Mouse (Mus musculus): ENCODE results near the gene Tpst1.

DNA sequence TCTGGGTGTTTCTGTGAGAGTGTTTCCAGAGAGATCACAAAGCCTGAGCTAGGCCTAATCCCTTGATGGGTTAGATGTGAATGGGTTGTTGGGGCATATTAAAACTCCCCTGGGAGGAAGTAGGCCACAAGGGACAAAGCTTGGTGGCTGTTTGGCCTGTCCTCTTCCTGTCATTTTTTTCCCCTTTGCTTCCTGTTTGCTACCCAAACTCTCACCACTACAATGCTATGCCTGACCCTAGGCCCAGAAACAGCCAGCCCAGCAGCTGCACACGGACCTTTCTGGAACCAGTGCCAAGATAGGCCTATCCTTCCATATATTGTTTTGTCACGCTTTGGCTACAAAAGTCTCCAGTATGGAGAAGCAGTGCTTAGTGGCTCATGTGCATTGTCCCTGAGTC is 11.0 kb upstream of the Tpst1 start:
- no peak for TF ChIP-seq CTCF (IDR thresholded peaks at IDR 0.05; ENCODE audit: borderline replicate concordance, extremely low read depth, insufficient read depth, insufficient read length)
- TF ChIP-seq POLR2A (IDR thresholded peaks at IDR 0.05; ENCODE audit: borderline replicate concordance, extremely low read depth, insufficient read depth, insufficient read length, poor library complexity, severe bottlenecking): no peak
